Mouse (Mus musculus) forebrain, embryonic 15.5 days (tissue): ENCODE results near the gene Inpp4b. TPM values are rescaled to one million over a fixed set of nuclear protein-coding genes. Genes with fewer than 3 reads are reported as not detected.

Source experiments
- ATAC-seq: fragments of 200-750 bp; cut with Nextera tagmentation; replicated peaks from 2 replicates; pipeline ENCODE4 v1.8.0; 2017; ENCODE audit warnings: mild to moderate bottlenecking, moderate TSS enrichment, moderate library complexity
- H3K27ac ChIP-seq: fragments of 300-500 bp; sonication (generic); replicated peaks from 2 replicates; pipeline ENCODE4 v1.5.1; 2015; ENCODE audit warnings: mild to moderate bottlenecking, inconsistent platforms
- H3K27me3 ChIP-seq: fragments of 300-500 bp; sonication (generic); 2 replicates; pipeline ENCODE4 v1.6.1; 2015; ENCODE audit warnings: inconsistent platforms
- H3K36me3 ChIP-seq: fragments of 300-500 bp; sonication (generic); 2 replicates; pipeline ENCODE4 v1.6.1; 2015; ENCODE audit warnings: mild to moderate bottlenecking, inconsistent platforms
- H3K4me1 ChIP-seq: fragments of 300-500 bp; sonication (generic); 2 replicates; pipeline ENCODE4 v1.6.1; 2015; ENCODE audit warnings: inconsistent platforms
- H3K4me2 ChIP-seq: fragments of 300-500 bp; sonication (generic); replicated peaks from 2 replicates; pipeline ENCODE4 v1.6.1; 2015; ENCODE audit warnings: mild to moderate bottlenecking, inconsistent platforms
- H3K4me3 ChIP-seq: fragments of 300-500 bp; sonication (generic); 2 replicates; pipeline ENCODE4 v1.5.1; 2015; ENCODE audit warnings: mild to moderate bottlenecking, inconsistent platforms
- H3K9ac ChIP-seq: fragments of 300-500 bp; sonication (generic); replicated peaks from 2 replicates; pipeline ENCODE4 v1.6.1; 2015; ENCODE audit warnings: mild to moderate bottlenecking, inconsistent platforms
- H3K9me3 ChIP-seq: fragments of 300-500 bp; sonication (generic); 2 replicates; pipeline ENCODE4 v1.6.1; 2016; ENCODE audit warnings: inconsistent platforms
- WGBS: fragments of 180-500 bp; shearing (Covaris S2); methylation state at CpG from one replicate; pipeline ENCODE4 v1.1.7; 2015; ENCODE audit warnings: mixed read lengths; 5-methylcytosine and 5-hydroxymethylcytosine counted together
- polyA plus RNA-seq: library from polyadenylated mRNA; unstranded; fragments of >200 nt; fragmentation: Nextera tagmentation; extraction: Ambion mirVana; gene quantifications from 2 replicates; pipeline ENCODE4 v1.2.1, GENCODE M21; 2015

Inpp4b gene
- polyA plus RNA-seq, 1 experiment from 2014 or later: 5.0 TPM

GRCm38 (mm10) chr8:81751159-81751558, 408.8 kb downstream of the Inpp4b start:
- Histone ChIP-seq H3K9ac (no peak overlapping the region), H3K36me3 (no peaks in the 10 kb centered on the region), H3K4me3 (no peak overlapping the region), H3K9me3 (no peaks in the 10 kb centered on the region), H3K27ac (no peak overlapping the region), H3K4me2 (no peak overlapping the region), H3K4me1 (no peaks in the 10 kb centered on the region), H3K27me3 (no peaks in the 10 kb centered on the region)
- ATAC-seq: no peak
- WGBS: 87% methylated on average over 1 of the region's 1 CpGs

- Histone ChIP-seq H3K36me3 (no peaks in the 10 kb centered on the region), H3K9ac (no peak overlapping the region), H3K4me1 (no peaks in the 10 kb centered on the region), H3K9me3 (no peaks in the 10 kb centered on the region), H3K27ac (no peak overlapping the region), H3K4me2 (no peak overlapping the region), H3K4me3 (no peak overlapping the region), H3K27me3 (no peaks in the 10 kb centered on the region)
- WGBS: 95% methylated on average over 3 of the region's 3 CpGs
- no peak for ATAC-seq
Measured at GRCm38 (mm10) chr8:81756663-81757062, 414.3 kb downstream of the Inpp4b start.

- no peak for ATAC-seq
- H3K27ac ChIP-seq: no peak overlapping the region
- no peaks in the 10 kb centered on the region for H3K4me1 ChIP-seq
- H3K4me3 ChIP-seq: no peak overlapping the region
- no peaks in the 10 kb centered on the region for H3K9me3 ChIP-seq
- H3K36me3 ChIP-seq: no peaks in the 10 kb centered on the region
- H3K4me2 ChIP-seq: no peak overlapping the region
- H3K9ac ChIP-seq: no peak overlapping the region
- H3K27me3 ChIP-seq: no peaks in the 10 kb centered on the region
- WGBS: 87% methylated on average over 2 of the region's 2 CpGs
Measured at GRCm38 (mm10) chr8:81757580-81758144, 415.3 kb downstream of the Inpp4b start.

GRCm38 (mm10) chr8:81761466-81761865, 419.1 kb downstream of the Inpp4b start:
- Histone ChIP-seq H3K36me3 (no peaks in the 10 kb centered on the region), H3K27ac (no peak overlapping the region), H3K4me1 (no peaks in the 10 kb centered on the region), H3K4me3 (no peak overlapping the region), H3K9ac (no peak overlapping the region), H3K27me3 (no peaks in the 10 kb centered on the region), H3K4me2 (no peak overlapping the region), H3K9me3 (no peaks in the 10 kb centered on the region)
- WGBS: 87% methylated on average over 4 of the region's 4 CpGs
- no peak for ATAC-seq

- Histone ChIP-seq H3K27me3 (0 out of 2 replicates have a peak, but pooled peaks cover 4% of the 10 kb centered on the region), H3K36me3 (no peaks in the 10 kb centered on the region), H3K9me3 (no peaks in the 10 kb centered on the region), H3K4me1 (peaks cover 17% of the 10 kb centered on the region), H3K4me3 (no peak overlapping the region), H3K4me2 (no peak overlapping the region), H3K27ac (no peak overlapping the region), H3K9ac (no peak overlapping the region)
- ATAC-seq: no peak
- 87% methylated on average over 5 of the region's 5 CpGs for WGBS
Measured at GRCm38 (mm10) chr8:81766033-81766432, 423.7 kb downstream of the Inpp4b start.

- H3K36me3 ChIP-seq: no peaks in the 10 kb centered on the region
- 0 out of 2 replicates have a peak overlapping the region, but pooled peaks have one; percentile 8 for H3K4me3 ChIP-seq
- H3K27ac ChIP-seq: no peak overlapping the region; the same call in 1 of the 2 replicates
- peak; percentile 67 for ATAC-seq
- H3K9ac ChIP-seq: no peak overlapping the region
- H3K9me3 ChIP-seq: no peaks in the 10 kb centered on the region
- WGBS: 5% methylated on average over 12 of the region's 12 CpGs
- H3K27me3 ChIP-seq: 0 out of 2 replicates have a peak, but pooled peaks cover 4% of the 10 kb centered on the region
- peaks cover 20% of the 10 kb centered on the region for H3K4me1 ChIP-seq
- peak overlapping the region; percentile 20 for H3K4me2 ChIP-seq
Measured at GRCm38 (mm10) chr8:81767411-81768312, 425.3 kb downstream of the Inpp4b start.

GRCm38 (mm10) chr8:81768313-81768675, 425.9 kb downstream of the Inpp4b start:
- H3K9ac ChIP-seq: no peak overlapping the region
- 0 out of 2 replicates have a peak, but pooled peaks cover 4% of the 10 kb centered on the region for H3K27me3 ChIP-seq
- no peaks in the 10 kb centered on the region for H3K9me3 ChIP-seq
- H3K36me3 ChIP-seq: no peaks in the 10 kb centered on the region
- no peak for ATAC-seq
- H3K4me3 ChIP-seq: no peak overlapping the region
- H3K4me2 ChIP-seq: no peak overlapping the region
- no peak overlapping the region for H3K27ac ChIP-seq
- H3K4me1 ChIP-seq: peaks cover 20% of the 10 kb centered on the region
- 42% methylated on average over 2 of the region's 2 CpGs for WGBS

- Histone ChIP-seq H3K4me2 (no peak overlapping the region), H3K36me3 (no peaks in the 10 kb centered on the region), H3K27me3 (0 out of 2 replicates have a peak, but pooled peaks cover 4% of the 10 kb centered on the region), H3K9ac (no peak overlapping the region), H3K9me3 (no peaks in the 10 kb centered on the region), H3K27ac (no peak overlapping the region), H3K4me1 (peaks cover 20% of the 10 kb centered on the region), H3K4me3 (no peak overlapping the region)
- no peak for ATAC-seq
- WGBS: 36% methylated on average over 2 of the region's 2 CpGs
Measured at GRCm38 (mm10) chr8:81768731-81769445, 426.5 kb downstream of the Inpp4b start.

GRCm38 (mm10) chr8:81770603-81771276, 428.4 kb downstream of the Inpp4b start:
- Histone ChIP-seq H3K27ac (no peak overlapping the region), H3K27me3 (0 out of 2 replicates have a peak, but pooled peaks cover 4% of the 10 kb centered on the region), H3K4me1 (peaks cover 20% of the 10 kb centered on the region), H3K9ac (no peak overlapping the region), H3K36me3 (no peaks in the 10 kb centered on the region), H3K4me2 (no peak overlapping the region), H3K4me3 (no peak overlapping the region), H3K9me3 (no peaks in the 10 kb centered on the region)
- ATAC-seq: peak; percentile 72
- WGBS: 10% methylated on average over 6 of the region's 6 CpGs

GRCm38 (mm10) chr8:81772855-81773254, 430.5 kb downstream of the Inpp4b start:
- H3K4me3 ChIP-seq: no peak overlapping the region
- H3K4me1 ChIP-seq: peaks cover 14% of the 10 kb centered on the region
- no peaks in the 10 kb centered on the region for H3K9me3 ChIP-seq
- 77% methylated on average over 5 of the region's 5 CpGs for whole genome bisulfite sequencing
- no peak overlapping the region for H3K9ac ChIP-seq
- H3K27ac ChIP-seq: no peak overlapping the region
- no peaks in the 10 kb centered on the region for H3K36me3 ChIP-seq
- H3K27me3 ChIP-seq: 0 out of 2 replicates have a peak, but pooled peaks cover 4% of the 10 kb centered on the region
- no peak overlapping the region for H3K4me2 ChIP-seq
- ATAC-seq: no peak

GRCm38 (mm10) chr8:81773305-81773965, 431.1 kb downstream of the Inpp4b start:
- no peak for ATAC-seq
- Histone ChIP-seq H3K9ac (no peak overlapping the region), H3K9me3 (no peaks in the 10 kb centered on the region), H3K4me2 (no peak overlapping the region), H3K36me3 (no peaks in the 10 kb centered on the region), H3K27me3 (0 out of 2 replicates have a peak, but pooled peaks cover 4% of the 10 kb centered on the region), H3K4me3 (no peak overlapping the region), H3K4me1 (peaks cover 12% of the 10 kb centered on the region), H3K27ac (no peak overlapping the region)
- WGBS: 76% methylated on average over 9 of the region's 9 CpGs
